Mouse (Mus musculus) c-Kit-positive CD71-positive TER-119-negative erythroid progenitor cells, embryonic 14.5 days (primary cell): Measurements from ENCODE around the gene Nrde2.

Source experiments
- DNase-seq: peaks from one replicate; pipeline ENCODE4 v3.0.0-alpha.2; 2013; ENCODE audit warnings: low read depth

Gene Nrde2

DNA sequence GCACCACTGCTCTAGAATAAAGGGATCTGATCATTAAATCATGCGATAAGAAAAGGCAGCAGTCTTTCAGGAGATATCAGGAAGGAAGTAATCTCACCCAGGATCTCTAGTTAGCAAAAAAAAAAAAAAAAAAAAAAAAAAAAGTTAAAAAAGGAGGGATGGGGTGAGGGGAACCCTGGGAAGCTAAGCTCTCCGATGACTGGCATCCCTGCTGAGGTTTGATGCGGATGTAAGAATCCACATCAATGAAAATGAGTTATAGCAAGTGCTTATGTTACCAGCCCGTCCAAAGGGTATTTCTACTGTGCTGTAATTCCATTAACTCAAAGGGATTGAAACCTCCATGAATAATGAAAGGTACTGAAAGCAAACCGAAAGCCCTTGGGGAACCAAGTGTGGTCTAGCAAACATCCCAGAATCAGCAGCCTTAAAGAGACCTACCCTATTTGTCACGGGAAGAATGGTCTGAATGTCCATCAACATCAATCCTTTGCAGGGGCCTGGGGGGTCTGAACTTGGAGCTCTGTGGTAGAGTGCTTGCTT, 19.5 kb upstream of the Nrde2 start:
- no peak for DNase-seq

GRCm38 (mm10) chr12:100176469-100177056, 17.1 kb upstream of the Nrde2 start:
- no peak for DNase-seq

- no peak for DNase-seq
Observed at GRCm38 (mm10) chr12:100172481-100172880, 13.0 kb upstream of the Nrde2 start.

GRCm38 (mm10) chr12:100167931-100168871, 8.7 kb upstream of the Nrde2 start:
- DNase-seq = no peak

DNA sequence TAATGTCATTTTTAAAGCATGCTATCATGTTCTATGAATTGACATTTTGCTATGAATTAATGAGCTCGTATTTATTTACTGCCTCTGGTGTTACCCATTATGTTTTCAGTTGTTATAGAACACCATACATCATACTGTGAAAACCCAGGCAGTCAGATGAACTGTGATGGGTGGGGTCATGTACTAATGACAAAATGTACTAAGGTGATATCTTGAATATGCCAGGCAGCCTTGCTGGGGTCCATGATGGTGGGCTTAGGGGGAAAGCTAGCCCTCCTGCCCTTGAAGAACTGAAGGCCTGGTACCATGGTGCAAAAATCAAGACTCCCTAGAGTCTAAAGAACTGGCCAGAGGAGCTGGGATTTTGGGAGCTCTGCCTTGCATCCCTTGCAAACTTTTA, 8.0 kb upstream of the Nrde2 start:
- no peak for DNase-seq

DNA sequence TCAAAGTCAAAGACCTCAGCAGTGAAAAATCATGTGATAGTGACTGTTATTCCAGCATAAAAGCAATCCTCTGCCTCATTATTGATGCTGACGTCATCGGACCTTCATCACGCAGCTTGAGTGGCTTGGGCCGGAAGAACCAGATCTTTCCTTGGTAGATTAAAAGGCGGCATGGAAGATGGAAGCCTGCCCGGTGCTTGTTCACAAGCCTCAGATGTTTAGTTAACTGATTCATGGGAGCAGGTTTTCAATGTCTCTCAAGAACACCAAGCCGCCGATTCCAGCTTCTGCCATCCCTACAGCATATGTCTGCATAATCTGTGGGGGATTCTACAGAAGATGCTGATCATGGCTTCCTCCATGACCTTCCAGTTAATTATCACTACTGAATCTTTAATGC, 7.5 kb upstream of the Nrde2 start:
- DNase-seq = no peak

DNA sequence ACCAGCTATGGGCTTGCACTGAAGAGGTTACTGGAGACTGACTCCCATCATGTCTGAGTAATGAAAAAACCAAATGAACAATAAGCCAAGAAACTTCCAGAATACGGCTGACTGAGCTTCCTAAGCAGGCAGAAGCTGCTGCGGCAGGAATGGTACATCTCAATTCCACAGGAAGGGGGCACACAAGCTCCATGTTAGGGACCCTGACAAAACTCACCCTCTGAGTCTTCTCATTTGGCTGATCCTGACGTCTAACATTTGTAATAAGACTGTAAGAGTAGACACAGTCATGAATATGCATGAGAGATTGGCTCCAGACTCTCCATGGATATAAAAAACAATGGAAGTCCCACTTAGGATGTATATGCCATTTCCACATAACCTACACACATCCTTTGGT, 6.7 kb upstream of the Nrde2 start:
- DNase-seq = no peak

DNA sequence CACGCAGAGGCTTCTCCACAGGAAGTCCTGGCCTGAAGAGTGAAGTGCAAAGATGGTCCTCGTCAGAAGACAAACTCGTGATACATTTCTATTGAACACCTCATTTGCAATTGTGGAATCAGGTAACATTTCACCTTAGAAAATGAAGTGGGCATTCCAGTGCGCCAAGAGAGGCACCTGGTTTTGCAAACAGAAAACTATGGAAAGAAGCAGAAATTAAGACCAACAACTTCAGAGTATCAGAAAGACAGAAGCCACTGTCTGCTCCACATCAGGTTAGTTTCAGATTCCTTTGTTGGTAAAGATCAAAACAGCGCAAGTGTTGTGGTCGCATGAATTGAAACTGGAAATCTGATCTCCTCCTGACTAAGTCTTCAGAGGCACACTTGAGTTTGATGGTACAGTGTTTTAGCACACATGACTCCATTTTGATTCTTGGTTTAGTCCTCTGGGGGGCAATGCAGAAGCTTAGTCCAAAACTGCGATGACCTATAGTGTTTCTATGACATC, 5.6 kb upstream of the Nrde2 start:
- DNase-seq = no peak

DNA sequence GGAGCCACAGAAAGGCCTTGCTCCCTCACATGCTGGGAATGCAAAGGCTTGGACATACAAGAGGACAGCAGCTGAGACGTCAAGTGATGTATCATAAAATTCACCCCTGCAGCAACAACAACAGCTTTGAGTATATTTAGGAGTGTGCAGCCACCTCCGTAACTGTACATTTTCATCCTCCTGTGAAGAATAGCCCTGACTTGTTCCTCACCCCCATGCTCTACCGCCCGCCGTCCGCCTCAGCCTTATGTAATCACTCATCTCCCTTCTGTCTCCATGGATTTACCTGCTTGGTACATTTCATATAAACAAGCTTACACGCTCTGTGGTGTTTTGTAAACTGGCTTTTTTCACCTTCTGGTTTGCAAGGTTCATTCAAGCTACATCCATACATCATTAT, 7.0 kb downstream of the Nrde2 start:
- no peak for DNase-seq

DNA sequence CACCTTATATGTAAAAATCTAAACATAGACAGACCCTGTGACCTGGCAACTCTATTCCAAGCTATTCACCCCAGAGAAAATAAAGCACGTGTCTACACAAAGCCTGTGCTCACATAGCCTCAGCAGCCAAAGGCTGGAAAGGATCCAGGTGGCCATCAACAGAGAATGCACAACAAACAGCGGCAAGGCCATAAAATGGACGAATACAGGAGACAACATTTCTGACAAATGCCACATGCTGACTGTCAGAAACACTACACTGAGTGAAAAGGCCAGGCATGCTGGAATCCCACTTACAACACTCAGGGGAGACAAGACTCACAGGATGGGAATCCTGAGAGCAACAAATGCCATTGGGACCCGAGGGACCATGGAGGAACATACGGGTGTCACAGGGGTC, 15.2 kb downstream of the Nrde2 start:
- DNase-seq = no peak

DNA sequence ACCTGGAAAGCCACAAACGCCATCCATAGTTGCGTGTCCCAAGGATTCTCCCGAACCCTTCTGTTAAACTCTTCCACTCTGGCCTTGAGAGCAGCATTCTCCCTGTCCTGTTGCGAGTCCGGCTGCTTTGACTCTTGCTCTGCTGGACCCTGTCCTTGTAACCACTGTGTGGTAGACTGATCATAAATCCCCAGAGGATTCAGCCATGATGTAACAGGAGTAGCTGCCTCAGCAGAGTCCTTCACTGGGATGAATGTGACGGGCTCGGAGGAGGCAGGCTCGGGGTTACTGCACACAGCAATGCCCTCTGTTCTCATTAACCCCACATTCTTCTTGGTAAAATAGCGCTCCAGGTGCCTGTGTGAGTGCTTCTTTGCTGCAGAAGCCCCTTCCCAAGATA, 15.7 kb downstream of the Nrde2 start:
- no peak for DNase-seq

GRCm38 (mm10) chr12:100142848-100143523, 16.5 kb downstream of the Nrde2 start:
- DNase-seq = no peak

GRCm38 (mm10) chr12:100135117-100135516, 24.3 kb downstream of the Nrde2 start:
- DNase-seq = no peak

- DNase-seq = no peak
Observed at GRCm38 (mm10) chr12:100134395-100134936, 25.0 kb downstream of the Nrde2 start.

DNA sequence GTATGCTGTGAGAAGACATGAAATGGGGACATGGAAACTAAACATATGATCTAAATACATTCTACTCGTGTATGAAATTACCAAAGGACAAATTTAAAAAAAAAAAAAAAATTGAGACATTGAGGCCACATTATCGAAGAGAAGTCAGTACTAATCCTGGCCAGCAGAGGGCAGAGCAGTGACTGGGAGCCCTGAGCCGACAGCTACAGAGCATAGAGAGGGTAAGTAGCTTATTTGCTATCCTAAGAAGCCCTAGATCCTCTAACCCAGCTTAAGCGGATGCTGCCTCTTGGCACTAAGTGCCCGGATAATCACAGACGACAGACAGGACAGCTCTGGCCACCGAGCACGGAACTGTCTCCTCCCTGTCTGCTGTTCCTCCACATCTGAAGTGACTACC, 27.8 kb downstream of the Nrde2 start:
- peak; percentile 49 for DNase-seq

DNA sequence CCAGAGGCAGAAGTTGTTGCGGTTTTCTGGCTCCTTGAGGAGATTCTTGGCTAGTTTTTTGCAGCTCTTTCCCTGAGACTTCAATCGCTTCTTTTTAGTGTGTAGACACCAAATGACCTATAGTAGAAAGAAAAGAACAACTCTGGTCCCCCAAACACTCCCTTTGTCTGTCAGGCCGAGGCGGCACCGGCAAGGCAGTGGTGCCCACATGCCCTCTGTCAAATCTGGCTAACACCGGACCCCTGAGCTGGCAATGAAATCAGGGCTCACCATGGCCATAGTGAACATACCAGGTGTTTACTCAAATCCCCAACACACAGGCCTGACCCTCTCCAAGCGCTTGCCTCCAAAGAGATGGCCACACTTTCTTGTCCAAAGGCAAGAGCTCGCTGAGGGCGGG, 28.3 kb downstream of the Nrde2 start:
- no peak for DNase-seq

DNA sequence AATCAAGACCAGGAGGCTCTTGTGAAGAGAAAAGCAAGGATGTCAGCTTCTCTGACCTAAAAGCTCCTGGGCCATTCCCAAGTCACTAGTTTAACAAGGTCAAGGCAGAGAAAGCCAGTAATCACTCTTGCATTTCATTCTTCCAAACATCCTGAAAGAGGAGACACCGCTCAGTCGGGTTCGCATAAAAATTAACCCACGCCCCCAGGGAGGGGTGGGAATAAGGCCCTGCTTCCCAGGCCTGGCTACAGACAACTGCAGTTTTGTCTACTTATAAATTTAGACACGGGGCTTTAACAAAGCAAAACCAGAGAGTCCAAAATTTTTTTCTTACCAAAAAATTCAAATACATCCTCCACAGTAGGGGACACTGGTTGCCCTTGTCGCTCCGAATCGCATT, 30.5 kb downstream of the Nrde2 start:
- no peak for DNase-seq

DNA sequence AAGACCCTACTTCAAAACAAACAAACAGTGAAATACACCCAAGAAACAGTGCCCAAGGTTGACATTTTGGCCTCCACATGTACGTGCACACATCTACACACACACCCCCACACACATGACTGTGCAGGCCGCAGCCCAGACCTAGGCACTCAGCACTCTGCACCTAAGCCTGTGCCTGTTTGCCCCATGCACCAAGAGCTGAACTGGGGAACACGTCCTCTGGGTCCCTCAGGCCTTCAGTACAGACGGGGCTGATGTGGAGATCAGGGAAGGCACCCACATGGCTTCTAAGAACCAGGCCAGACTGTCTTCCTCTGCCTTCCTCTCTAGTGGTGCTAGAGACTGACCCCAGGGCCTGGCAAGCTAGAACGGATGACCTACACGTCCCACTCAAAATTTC, 30.9 kb downstream of the Nrde2 start:
- no peak for DNase-seq

- DNase-seq = no peak
Observed at GRCm38 (mm10) chr12:100127866-100128480, 31.5 kb downstream of the Nrde2 start.

DNA sequence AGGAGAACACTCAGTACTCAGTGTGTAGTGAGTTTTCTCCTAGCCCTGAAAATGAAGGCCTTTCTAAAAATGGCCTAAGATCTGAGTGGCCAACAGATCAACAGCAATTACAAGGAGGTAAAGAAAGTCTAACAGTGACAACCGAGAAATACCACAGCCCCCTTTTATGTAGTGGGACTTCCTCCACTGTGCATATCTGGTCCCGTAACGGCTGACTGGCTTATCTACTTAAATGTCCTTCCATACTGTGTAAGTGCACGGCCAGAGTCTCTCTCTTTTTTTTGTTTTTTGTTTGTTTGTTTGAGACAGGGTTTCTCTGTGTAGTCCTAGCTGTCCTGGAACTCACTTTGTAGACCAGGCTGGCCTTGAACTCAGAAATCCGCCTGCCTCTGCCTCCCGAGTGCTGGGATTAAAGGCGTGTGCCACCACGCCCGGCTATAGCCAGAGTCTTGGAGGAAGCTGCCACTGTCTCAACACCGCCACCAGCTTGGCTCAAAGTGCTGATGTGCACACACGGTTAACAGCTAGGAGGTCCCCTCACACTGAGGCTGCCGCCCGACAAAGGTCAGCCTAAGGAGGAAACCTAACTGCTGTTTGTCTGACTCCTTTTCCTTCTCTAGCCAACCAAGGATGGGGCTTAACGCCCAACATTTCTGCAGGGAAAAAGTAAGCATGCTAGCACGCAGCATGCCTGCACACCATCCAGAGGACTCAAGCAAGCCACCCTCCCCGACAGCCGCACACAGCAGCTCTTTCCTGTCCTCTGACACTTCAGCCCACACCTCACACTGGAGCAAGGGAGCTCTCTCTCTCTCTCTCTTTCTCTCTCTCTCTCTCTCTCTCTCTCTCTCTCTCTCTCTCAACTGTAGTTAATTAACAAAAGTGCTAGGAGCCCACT, 32.2 kb downstream of the Nrde2 start:
- DNase-seq = no peak
